Mouse (Mus musculus) heart, embryonic 11.5 days (tissue): ENCODE data around the gene Il1rap. TPM values are rescaled to one million over a fixed set of nuclear protein-coding genes. Genes with fewer than 3 reads are reported as not detected.

ENCODE experiments used
- ATAC-seq: fragments of 200-750 bp; cut with Nextera tagmentation; replicated peaks from 2 replicates; pipeline ENCODE4 v1.8.0; 2017; ENCODE audit warnings: moderate library complexity; ENCODE audit not compliant: insufficient number of reproducible peaks, low FRiP score, low TSS enrichment
- H3K27ac ChIP-seq: fragments of 300-500 bp; sonication (generic); 2 replicates; pipeline ENCODE4 v1.5.1; 2014; ENCODE audit warnings: mild to moderate bottlenecking, low read depth, low read length
- H3K27me3 ChIP-seq: fragments of 300-500 bp; sonication (generic); 2 replicates; pipeline ENCODE4 v1.6.1; 2014; ENCODE audit warnings: mild to moderate bottlenecking, low read length, mixed read lengths; ENCODE audit not compliant: control insufficient read depth, insufficient read depth
- H3K36me3 ChIP-seq: fragments of 300-500 bp; sonication (generic); 2 replicates; pipeline ENCODE4 v1.6.1; 2014; ENCODE audit warnings: mild to moderate bottlenecking, low read length, moderate library complexity, mixed read lengths; ENCODE audit not compliant: control insufficient read depth, insufficient read depth
- H3K4me1 ChIP-seq: fragments of 300-500 bp; sonication (generic); 2 replicates; pipeline ENCODE4 v1.6.1; 2014; ENCODE audit warnings: low read length; ENCODE audit not compliant: control insufficient read depth, insufficient read depth
- H3K4me2 ChIP-seq: fragments of 300-500 bp; sonication (generic); 2 replicates; pipeline ENCODE4 v1.6.1; 2014; ENCODE audit warnings: mild to moderate bottlenecking, moderate library complexity
- H3K4me3 ChIP-seq: fragments of 300-500 bp; sonication (generic); 2 replicates; pipeline ENCODE4 v1.5.1; 2014; ENCODE audit warnings: low read depth, low read length
- H3K9ac ChIP-seq: fragments of 300-500 bp; sonication (generic); 2 replicates; pipeline ENCODE4 v1.6.1; 2014; ENCODE audit warnings: mild to moderate bottlenecking, low read depth, low read length, moderate library complexity
- H3K9me3 ChIP-seq: fragments of 300-500 bp; sonication (generic); replicated peaks from 2 replicates; pipeline ENCODE4 v1.6.1; 2016; ENCODE audit warnings: low read length; ENCODE audit not compliant: control insufficient read depth
- WGBS: fragments of 180-500 bp; shearing (Covaris S2); extraction: QIAGEN DNeasy Blood & Tissue Kit; methylation state at CpG from one replicate; pipeline ENCODE4 v1.1.7; 2014; ENCODE audit not compliant: insufficient replicate concordance; 5-methylcytosine and 5-hydroxymethylcytosine counted together
- polyA plus RNA-seq: library from polyadenylated mRNA; unstranded; fragments of >200 nt; fragmentation: Nextera tagmentation; extraction: Ambion mirVana; gene quantifications from 2 replicates; pipeline ENCODE4 v1.2.1, GENCODE M21; 2014

Il1rap gene
- polyA plus RNA-seq, 1 experiment from 2014 or later = 7.5 TPM

GRCm38 (mm10) chr16:26698076-26698475 is 116.6 kb downstream of the Il1rap start:
- Histone ChIP-seq H3K4me1 (no peaks in the 10 kb centered on the region), H3K4me3 (no peak overlapping the region), H3K9me3 (no peaks in the 10 kb centered on the region), H3K36me3 (no peaks in the 10 kb centered on the region), H3K9ac (no peak overlapping the region), H3K27ac (no peak overlapping the region), H3K4me2 (no peak overlapping the region), H3K27me3 (no peaks in the 10 kb centered on the region)
- WGBS = 89% methylated on average over 4 of the region's 4 CpGs
- no peak for ATAC-seq

- no peak overlapping the region for H3K27ac ChIP-seq
- ATAC-seq = no peak
- H3K27me3 ChIP-seq = no peaks in the 10 kb centered on the region
- H3K4me1 ChIP-seq = no peaks in the 10 kb centered on the region
- no peak overlapping the region for H3K4me3 ChIP-seq
- H3K36me3 ChIP-seq = no peaks in the 10 kb centered on the region
- H3K4me2 ChIP-seq = no peak overlapping the region
- no peak overlapping the region for H3K9ac ChIP-seq
- H3K9me3 ChIP-seq = no peaks in the 10 kb centered on the region
- 81% methylated on average over 8 of the region's 8 CpGs for WGBS
Measured at GRCm38 (mm10) chr16:26700440-26701103, 119.1 kb downstream of the Il1rap start.

GRCm38 (mm10) chr16:26705658-26706371 is 124.3 kb downstream of the Il1rap start:
- no peak overlapping the region for H3K4me2 ChIP-seq
- H3K9ac ChIP-seq = no peak overlapping the region
- H3K4me3 ChIP-seq = no peak overlapping the region
- H3K36me3 ChIP-seq = no peaks in the 10 kb centered on the region
- no peaks in the 10 kb centered on the region for H3K9me3 ChIP-seq
- no peak overlapping the region for H3K27ac ChIP-seq
- H3K27me3 ChIP-seq = no peaks in the 10 kb centered on the region
- H3K4me1 ChIP-seq = no peaks in the 10 kb centered on the region
- no peak for ATAC-seq
- WGBS = 70% methylated on average over 6 of the region's 6 CpGs

GRCm38 (mm10) chr16:26706503-26706902 is 125.0 kb downstream of the Il1rap start:
- Histone ChIP-seq H3K4me1 (no peaks in the 10 kb centered on the region), H3K4me2 (no peak overlapping the region), H3K27me3 (no peaks in the 10 kb centered on the region), H3K9ac (no peak overlapping the region), H3K27ac (no peak overlapping the region), H3K9me3 (no peaks in the 10 kb centered on the region), H3K36me3 (no peaks in the 10 kb centered on the region), H3K4me3 (no peak overlapping the region)
- no peak for ATAC-seq
- 59% methylated on average over 2 of the region's 2 CpGs for WGBS

- Histone ChIP-seq H3K27ac (no peak overlapping the region), H3K27me3 (no peaks in the 10 kb centered on the region), H3K9me3 (no peaks in the 10 kb centered on the region), H3K4me2 (no peak overlapping the region), H3K4me1 (no peaks in the 10 kb centered on the region), H3K9ac (no peak overlapping the region), H3K4me3 (no peak overlapping the region), H3K36me3 (no peaks in the 10 kb centered on the region)
- ATAC-seq = no peak
- 86% methylated on average over 3 of the region's 3 CpGs for WGBS
Measured at GRCm38 (mm10) chr16:26710922-26711321, 129.4 kb downstream of the Il1rap start.

- H3K9ac ChIP-seq = no peak overlapping the region
- H3K27ac ChIP-seq = no peak overlapping the region
- no peak overlapping the region for H3K4me3 ChIP-seq
- H3K4me2 ChIP-seq = no peak overlapping the region
- no peak for ATAC-seq
- no peaks in the 10 kb centered on the region for H3K27me3 ChIP-seq
- H3K36me3 ChIP-seq = no peaks in the 10 kb centered on the region
- H3K9me3 ChIP-seq = no peaks in the 10 kb centered on the region
- WGBS = 76% methylated on average over 5 of the region's 5 CpGs
- no peaks in the 10 kb centered on the region for H3K4me1 ChIP-seq
Measured at GRCm38 (mm10) chr16:26713538-26714316, 132.2 kb downstream of the Il1rap start.

- Histone ChIP-seq H3K27ac (no peak overlapping the region), H3K36me3 (no peaks in the 10 kb centered on the region), H3K4me3 (no peak overlapping the region), H3K4me1 (no peaks in the 10 kb centered on the region), H3K9me3 (no peaks in the 10 kb centered on the region), H3K9ac (no peak overlapping the region), H3K4me2 (no peak overlapping the region), H3K27me3 (no peaks in the 10 kb centered on the region)
- WGBS = 79% methylated on average over 11 of the region's 11 CpGs
- no peak for ATAC-seq
Measured at GRCm38 (mm10) chr16:26722464-26722863, 141.0 kb downstream of the Il1rap start.

- H3K9ac ChIP-seq = no peak overlapping the region
- H3K36me3 ChIP-seq = no peaks in the 10 kb centered on the region
- H3K27ac ChIP-seq = no peak overlapping the region
- no peak overlapping the region for H3K4me2 ChIP-seq
- no peak for ATAC-seq
- no peaks in the 10 kb centered on the region for H3K4me1 ChIP-seq
- no peaks in the 10 kb centered on the region for H3K9me3 ChIP-seq
- no peaks in the 10 kb centered on the region for H3K27me3 ChIP-seq
- WGBS = 53% methylated on average over 5 of the region's 5 CpGs
- no peak overlapping the region for H3K4me3 ChIP-seq
Measured at GRCm38 (mm10) chr16:26723952-26724747, 142.6 kb downstream of the Il1rap start.
